Mouse (Mus musculus): ENCODE data around the gene Gm42674. TPM values are rescaled to one million over a fixed set of nuclear protein-coding genes. Genes with fewer than 3 reads are reported as not detected.
A peak's percentile ranks its signal among the peaks of the same experiment; 100 is the strongest.

The Gm42674 gene
- polyA plus RNA-seq, 1 experiment: not detected

- DNase-seq (ENCODE audit: low read depth): no peak
- TF ChIP-seq POLR2A (IDR thresholded peaks at IDR 0.05; ENCODE audit: borderline replicate concordance, extremely low read depth, insufficient read depth, insufficient read length, poor library complexity, severe bottlenecking): no peak
- no peak for TF ChIP-seq CTCF (IDR thresholded peaks at IDR 0.05; ENCODE audit: borderline replicate concordance, extremely low read depth, insufficient read depth, insufficient read length)
Observed at GRCm38 (mm10) chr3:90612061-90612460, 10.4 kb downstream of the Gm42674 start.

- TF ChIP-seq POLR2A (IDR thresholded peaks at IDR 0.05; ENCODE audit: borderline replicate concordance, extremely low read depth, insufficient read depth, insufficient read length, poor library complexity, severe bottlenecking) (no peak), CTCF (IDR thresholded peaks at IDR 0.05; ENCODE audit: borderline replicate concordance, extremely low read depth, insufficient read depth, insufficient read length) (peak; percentile 77)
- peak; percentile 73 for DNase-seq (ENCODE audit: low read depth)
Observed at GRCm38 (mm10) chr3:90612728-90613291, 11.1 kb downstream of the Gm42674 start, which contains the start of gene S100a6. TSS of gene S100a6 (plus strand) at chr3:90612882.

GRCm38 (mm10) chr3:90613461-90614147, 11.9 kb downstream of the Gm42674 start:
- no peak for TF ChIP-seq CTCF (IDR thresholded peaks at IDR 0.05; ENCODE audit: borderline replicate concordance, extremely low read depth, insufficient read depth, insufficient read length)
- DNase-seq (ENCODE audit: low read depth): no peak

GRCm38 (mm10) chr3:90614148-90614530, 12.4 kb downstream of the Gm42674 start:
- TF ChIP-seq POLR2A (IDR thresholded peaks at IDR 0.05; ENCODE audit: borderline replicate concordance, extremely low read depth, insufficient read depth, insufficient read length, poor library complexity, severe bottlenecking) (no peak), CTCF (IDR thresholded peaks at IDR 0.05; ENCODE audit: borderline replicate concordance, extremely low read depth, insufficient read depth, insufficient read length) (no peak)
- DNase-seq (ENCODE audit: low read depth): no peak

GRCm38 (mm10) chr3:90614611-90615251, 13.0 kb downstream of the Gm42674 start:
- TF ChIP-seq POLR2A (IDR thresholded peaks at IDR 0.05; ENCODE audit: borderline replicate concordance, extremely low read depth, insufficient read depth, insufficient read length, poor library complexity, severe bottlenecking): no peak
- TF ChIP-seq CTCF (IDR thresholded peaks at IDR 0.05; ENCODE audit: borderline replicate concordance, extremely low read depth, insufficient read depth, insufficient read length): no peak
- no peak for DNase-seq (ENCODE audit: low read depth)

GRCm38 (mm10) chr3:90615415-90615814, 13.7 kb downstream of the Gm42674 start:
- DNase-seq (ENCODE audit: low read depth): peak; percentile 69
- TF ChIP-seq POLR2A (IDR thresholded peaks at IDR 0.05; ENCODE audit: borderline replicate concordance, extremely low read depth, insufficient read depth, insufficient read length, poor library complexity, severe bottlenecking) (no peak), CTCF (IDR thresholded peaks at IDR 0.05; ENCODE audit: borderline replicate concordance, extremely low read depth, insufficient read depth, insufficient read length) (peak; percentile 59; the same call in 1 of the 2 replicates)

- DNase-seq (ENCODE audit: low read depth): no peak
- no peak for TF ChIP-seq CTCF (IDR thresholded peaks at IDR 0.05; ENCODE audit: borderline replicate concordance, extremely low read depth, insufficient read depth, insufficient read length)
- no peak for TF ChIP-seq POLR2A (IDR thresholded peaks at IDR 0.05; ENCODE audit: borderline replicate concordance, extremely low read depth, insufficient read depth, insufficient read length, poor library complexity, severe bottlenecking)
Observed at GRCm38 (mm10) chr3:90615911-90616310, 14.2 kb downstream of the Gm42674 start.

- TF ChIP-seq CTCF (IDR thresholded peaks at IDR 0.05; ENCODE audit: borderline replicate concordance, extremely low read depth, insufficient read depth, insufficient read length) (peak; percentile 14; the same call in 1 of the 2 replicates), POLR2A (IDR thresholded peaks at IDR 0.05; ENCODE audit: borderline replicate concordance, extremely low read depth, insufficient read depth, insufficient read length, poor library complexity, severe bottlenecking) (no peak)
- DNase-seq (ENCODE audit: low read depth): no peak
Observed at GRCm38 (mm10) chr3:90617586-90617985, 15.9 kb downstream of the Gm42674 start.

GRCm38 (mm10) chr3:90621552-90621951, 19.8 kb downstream of the Gm42674 start:
- TF ChIP-seq CTCF (IDR thresholded peaks at IDR 0.05; ENCODE audit: borderline replicate concordance, extremely low read depth, insufficient read depth, insufficient read length) (no peak), POLR2A (IDR thresholded peaks at IDR 0.05; ENCODE audit: borderline replicate concordance, extremely low read depth, insufficient read depth, insufficient read length, poor library complexity, severe bottlenecking) (no peak)

GRCm38 (mm10) chr3:90623435-90624071, 21.8 kb downstream of the Gm42674 start:
- TF ChIP-seq POLR2A (IDR thresholded peaks at IDR 0.05; ENCODE audit: borderline replicate concordance, extremely low read depth, insufficient read depth, insufficient read length, poor library complexity, severe bottlenecking) (no peak), CTCF (IDR thresholded peaks at IDR 0.05; ENCODE audit: borderline replicate concordance, extremely low read depth, insufficient read depth, insufficient read length) (no peak)
- DNase-seq (ENCODE audit: low read depth): peak; percentile 92

More at GRCm38 (mm10) chr3:90621552-90621951, 19.8 kb downstream of the Gm42674 start:
- DNase-seq (ENCODE audit: low read depth): no peak

GRCm38 (mm10) chr3:90625496-90625895, 23.8 kb downstream of the Gm42674 start:
- DNase-seq (ENCODE audit: low read depth): no peak
- TF ChIP-seq POLR2A (IDR thresholded peaks at IDR 0.05; ENCODE audit: borderline replicate concordance, extremely low read depth, insufficient read depth, insufficient read length, poor library complexity, severe bottlenecking) (no peak), CTCF (IDR thresholded peaks at IDR 0.05; ENCODE audit: borderline replicate concordance, extremely low read depth, insufficient read depth, insufficient read length) (no peak)
